Mouse (Mus musculus): Measurements from ENCODE around the gene Mpz.

DNA sequence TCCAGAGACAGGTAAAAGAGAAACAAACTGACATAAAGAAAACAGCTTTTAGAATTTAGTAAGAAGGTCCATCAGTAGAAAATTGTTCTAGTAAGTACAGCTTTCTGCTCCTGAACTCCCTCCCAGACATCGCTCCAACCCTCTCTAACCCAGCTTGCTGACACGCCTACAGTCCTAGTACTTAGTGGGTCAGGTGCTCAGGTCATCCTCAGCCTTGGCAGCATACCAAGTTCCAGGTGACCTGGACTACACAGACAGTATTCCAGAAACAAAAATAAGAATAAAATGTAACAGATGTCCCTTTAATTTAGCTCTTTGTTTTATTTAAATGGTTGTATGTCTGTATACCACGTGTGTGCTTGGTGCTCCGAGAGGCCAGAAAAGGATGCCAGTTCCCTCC lies 1.5 kb downstream of the Mpz start:
- TF ChIP-seq CTCF (IDR thresholded peaks at IDR 0.05; ENCODE audit: low read depth): no peak
- no peak for TF ChIP-seq EP300 (IDR thresholded peaks at IDR 0.05; ENCODE audit: low read depth)

All from heart, postnatal 0 days (tissue).